24 mouse cellular contexts compared by ENCODE assay signal in genomic region chr1:165791411-165791810, GRCm38 (mm10). TPM values are rescaled to one million over a fixed set of nuclear protein-coding genes. Genes with fewer than 3 reads are reported as not detected.
DNase-seq lines count a peak whose midpoint lies in the region; TF ChIP-seq lines count a peak whose summit lies in the region.
"Had no signal": no experiment of that assay in that cellular context is flagged by ENCODE, and none has a peak within 500 bp of the region (broad histone marks: within the 10 kb centered on the region; RNA-seq: fewer than 3 reads in every experiment).

No protein-coding gene starts in this region.

- H3K4me3 ChIP-seq in spleen, adult 2 months (ENCODE audit: extremely low read depth, insufficient read depth, insufficient read length), result peak overlapping the region; percentile 24; the same call in 1 of the 2 replicates
- H3K4me3 ChIP-seq: embryonic facial prominence, embryonic 13.5 days; embryonic facial prominence, embryonic 15.5 days; erythroblast, embryonic 14.5 days; forebrain, embryonic 10.5 days; forebrain, embryonic 12.5 days had no signal

- no peak for TF ChIP-seq CTCF in spleen, adult 2 months (IDR thresholded peaks at IDR 0.05; ENCODE audit: extremely low read depth, insufficient read depth, insufficient read length, insufficient replicate concordance)

- H3K27me3 ChIP-seq in spleen, adult 2 months (ENCODE audit: control insufficient read depth, insufficient read depth, low read length), result no peaks in the 10 kb centered on the region
- H3K27me3 ChIP-seq: CH12.LX had no signal

- peak overlapping the region; percentile 93; the same call in 1 of the 2 replicates for H3K27ac ChIP-seq in spleen, adult 2 months (ENCODE audit: insufficient read depth, low read length)
- H3K27ac ChIP-seq: embryonic facial prominence, embryonic 13.5 days; embryonic facial prominence, embryonic 15.5 days; forebrain, embryonic 10.5 days; forebrain, embryonic 12.5 days had no signal

- H3K4me1 ChIP-seq in spleen, adult 2 months (ENCODE audit: control insufficient read depth, insufficient read depth, insufficient read length), result no peaks in the 10 kb centered on the region

- no peak for DNase-seq in spleen, adult 2 months (ENCODE audit: low read depth in 1 of 2, low spot score in 2 of 2)
- no peak for DNase-seq in spleen, postnatal 36 days (ENCODE audit: low spot score in 2 of 2)
- DNase-seq in CD4-positive helper T cell, adult 2 months (ENCODE audit: low read depth, low spot score), result peak; percentile 57
- peak; percentile 45 for DNase-seq in T-cell, adult 2 months (ENCODE audit: low spot score)
- peak; percentile 65 for DNase-seq in naive thymus-derived CD4-positive, alpha-beta T cell, adult 2 months (ENCODE audit: low read depth)
- DNase-seq in ovary, postnatal 10 days (ENCODE audit: low spot score), result no peak
- no peak for DNase-seq in kidney, postnatal 4 days
- DNase-seq: adrenal gland, adult 2 months; adrenal gland, postnatal 10 days; adrenal gland, postnatal 25 days; cerebellum, adult 11 months; cerebellum, adult 18-20 months; cerebellum, adult 8-10 months; cerebellum, adult 9-11 months; cerebellum, postnatal 14 days; cerebellum, postnatal 36 days; embryo, embryonic 11 days had no signal

- H3K36me3 ChIP-seq in spleen, adult 2 months (ENCODE audit: control insufficient read depth, insufficient read depth, low read length), result no peaks in the 10 kb centered on the region
- H3K36me3 ChIP-seq: embryonic facial prominence, embryonic 13.5 days; embryonic facial prominence, embryonic 15.5 days; forebrain, embryonic 10.5 days; forebrain, embryonic 12.5 days; G1E had no signal

- 74% methylated on average over 9 of the region's 9 CpGs for WGBS in spleen, adult 2 months

- TF ChIP-seq POLR2A in spleen, adult 2 months (IDR thresholded peaks at IDR 0.05; ENCODE audit: low read depth, low read length), result no peak

RNA-seq across cellular contexts. Expression of gene Cd247, which starts 2.9 kb away (rescaled TPM):
- polyA plus RNA-seq in spleen, adult 2 months (2012; rRNA removed), result 38.9 and 49.1 TPM in 2 replicates

RNA-seq across cellular contexts. Expression of gene Creg1, which starts 27.9 kb away (rescaled TPM):
- 89.4 and 101 TPM in 2 replicates for polyA plus RNA-seq in spleen, adult 2 months (2012; rRNA removed)

Comparison
In these comparisons a context has a peak if more than half of its experiments do, and no peak if none do; other contexts are left out.
1. DNase-seq: peak in CD4-positive helper T cell, adult 2 months (single experiment), T-cell, adult 2 months (single experiment) and naive thymus-derived CD4-positive, alpha-beta T cell, adult 2 months (single experiment); none in spleen, adult 2 months (0 of 2), spleen, postnatal 36 days (0 of 2), ovary, postnatal 10 days (single experiment) and kidney, postnatal 4 days (0 of 2).